Mouse (Mus musculus) c-Kit-positive CD71-positive TER-119-positive erythroid progenitor cells, embryonic 14.5 days (primary cell): ENCODE data around the gene 1500009C09Rik.

Source experiments
- DNase-seq: peaks from one replicate; pipeline ENCODE4 v3.0.0-alpha.2; 2013; ENCODE audit warnings: low spot score

Gene 1500009C09Rik

DNA sequence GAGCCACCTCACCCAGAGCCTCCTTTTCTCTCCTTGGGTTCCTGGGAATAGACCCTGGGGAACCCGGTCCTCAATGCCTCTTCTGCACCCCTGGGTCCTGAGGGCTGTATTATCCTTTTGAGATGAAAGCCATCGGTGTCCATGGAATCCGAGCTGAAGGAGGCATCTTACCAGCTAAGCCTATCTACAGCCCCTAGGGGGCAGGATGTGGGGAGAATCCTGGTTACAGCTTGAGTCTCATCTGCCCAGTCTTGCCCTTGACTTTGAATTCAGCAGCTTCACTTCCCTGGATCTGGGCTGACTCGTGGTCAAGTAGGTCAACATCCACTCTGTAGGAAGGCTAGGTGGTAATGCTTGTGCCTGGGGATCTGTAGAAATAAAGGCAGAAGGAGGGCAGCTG, 3.1 kb downstream of the 1500009C09Rik start:
- DNase-seq: no peak

DNA sequence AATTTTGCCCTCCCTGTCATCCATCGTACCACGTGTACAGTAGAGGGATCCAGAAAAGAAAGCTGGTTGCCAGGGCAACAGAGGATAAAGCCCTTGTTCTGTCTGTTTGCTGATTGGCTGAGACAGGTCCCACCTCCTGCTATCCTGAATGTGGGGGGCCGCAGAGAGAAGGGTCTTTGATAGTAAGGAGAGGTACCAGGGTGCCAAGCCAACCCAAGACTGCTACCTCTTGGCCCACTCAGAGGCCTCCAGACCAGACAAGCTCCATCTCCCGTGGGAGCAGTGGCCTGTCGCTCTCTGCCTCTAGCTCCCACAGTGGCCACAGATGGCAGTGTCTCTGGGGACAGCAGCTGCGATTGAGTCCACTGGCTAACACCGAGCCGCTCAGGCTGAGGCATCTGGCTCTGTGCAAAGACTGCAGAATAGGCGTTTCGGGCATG, 3.8 kb downstream of the 1500009C09Rik start:
- DNase-seq: no peak

DNA sequence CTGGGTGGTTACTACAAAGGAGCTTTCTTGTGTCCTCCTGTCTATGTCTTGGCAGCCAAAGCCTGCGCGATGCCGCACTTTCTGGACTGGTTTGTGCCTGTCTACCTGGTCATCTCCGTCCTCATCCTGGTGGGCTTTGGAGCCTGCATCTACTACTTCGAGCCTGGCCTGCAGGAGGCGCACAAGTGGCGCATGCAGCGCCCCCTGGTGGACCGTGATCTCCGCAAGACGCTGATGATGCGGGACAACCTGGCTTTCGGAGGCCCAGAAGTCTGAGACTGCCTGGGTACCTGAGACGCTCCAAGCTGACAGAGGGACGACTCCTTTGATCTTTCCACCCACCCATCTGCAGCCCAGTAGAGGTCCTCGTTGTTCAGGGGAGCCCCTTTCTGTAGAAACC, 7.3 kb downstream of the 1500009C09Rik start:
- peak; percentile 62 for DNase-seq

DNA sequence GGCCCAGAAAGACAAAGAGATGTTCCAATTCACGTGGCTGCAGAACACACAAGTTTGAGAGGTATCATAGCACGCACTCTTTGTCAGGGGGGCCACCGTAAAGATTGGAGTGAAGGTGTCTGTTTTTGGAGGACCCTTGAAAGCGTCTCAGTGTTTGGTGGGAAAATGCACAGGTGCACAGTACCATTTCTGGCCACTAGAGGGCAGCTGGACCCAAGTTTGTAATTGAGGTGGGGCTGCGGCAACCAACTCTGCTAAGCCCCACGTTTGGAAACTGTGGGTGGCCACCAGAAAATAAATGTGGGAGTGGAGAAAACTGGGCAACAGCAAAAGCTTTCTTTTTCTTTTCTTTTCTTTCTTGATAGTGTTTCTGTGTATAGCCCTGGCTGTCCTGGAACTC, 14.2 kb downstream of the 1500009C09Rik start:
- DNase-seq: peak; percentile 55

- no peak for DNase-seq
Measured at GRCm38 (mm10) chr15:82268185-82268584, 16.0 kb downstream of the 1500009C09Rik start.

DNA sequence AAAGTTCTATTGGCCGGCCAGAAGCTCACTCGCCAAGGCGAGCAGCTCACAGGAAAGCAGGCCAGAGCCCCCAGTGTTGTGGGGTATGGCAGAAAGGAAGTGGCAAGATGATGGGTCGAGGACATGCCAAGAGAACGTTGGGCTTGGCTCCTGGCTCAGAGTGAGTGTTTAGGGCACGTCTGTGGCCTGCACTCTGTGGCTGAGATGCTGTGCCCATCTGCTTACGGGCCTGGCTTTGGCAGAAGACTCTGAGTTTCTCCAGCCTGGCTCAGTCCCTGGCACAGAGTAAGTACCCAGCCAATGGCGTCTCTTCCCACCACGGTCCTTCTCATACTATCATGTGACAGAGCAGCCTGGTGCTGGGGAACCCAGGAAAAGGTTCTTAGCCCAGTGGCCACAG, 16.6 kb downstream of the 1500009C09Rik start:
- DNase-seq: no peak

DNA sequence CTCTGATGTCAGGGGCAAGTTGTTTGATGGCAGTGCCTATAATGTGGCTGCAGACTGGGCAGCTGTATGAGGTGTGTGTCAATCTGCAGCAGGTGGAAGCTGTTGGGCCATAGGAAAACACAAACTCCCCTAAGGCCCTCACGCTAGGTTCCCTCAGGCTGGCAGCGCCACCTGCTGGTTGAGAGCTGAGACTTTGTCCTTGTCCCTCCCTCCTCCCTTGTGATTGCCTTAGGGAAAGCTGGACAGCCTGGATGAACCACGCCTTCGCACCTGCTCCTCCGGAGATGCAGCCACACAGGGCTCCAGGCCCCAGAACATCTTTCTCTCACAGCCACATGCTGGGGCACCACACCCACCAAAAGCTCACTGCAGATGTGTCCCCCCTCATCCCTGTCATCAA, 19.0 kb downstream of the 1500009C09Rik start:
- DNase-seq: peak; percentile 51

- DNase-seq: no peak
Measured at GRCm38 (mm10) chr15:82272295-82272694, 20.1 kb downstream of the 1500009C09Rik start.

DNA sequence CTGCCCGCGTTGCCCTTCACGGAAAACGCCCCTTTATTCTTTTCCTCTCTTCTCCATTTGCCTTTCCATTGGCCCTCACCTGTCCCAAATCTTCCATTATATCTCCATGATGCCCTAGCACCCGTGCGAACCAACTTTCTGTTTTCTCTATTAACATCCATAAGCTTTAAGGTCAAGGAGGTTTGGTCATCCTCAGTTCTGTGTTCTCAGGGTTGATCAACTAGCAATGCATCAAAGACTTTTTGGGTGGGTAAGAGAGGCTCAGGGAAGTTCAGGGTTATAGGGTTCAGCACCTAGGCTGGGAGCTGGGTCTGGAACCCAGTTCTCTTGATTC, 22.4 kb downstream of the 1500009C09Rik start, which contains the start of gene Sept3:
Sept3 (plus strand) TSS at position 301 of the 334 bp plus-strand sequence.
- no peak for DNase-seq

DNA sequence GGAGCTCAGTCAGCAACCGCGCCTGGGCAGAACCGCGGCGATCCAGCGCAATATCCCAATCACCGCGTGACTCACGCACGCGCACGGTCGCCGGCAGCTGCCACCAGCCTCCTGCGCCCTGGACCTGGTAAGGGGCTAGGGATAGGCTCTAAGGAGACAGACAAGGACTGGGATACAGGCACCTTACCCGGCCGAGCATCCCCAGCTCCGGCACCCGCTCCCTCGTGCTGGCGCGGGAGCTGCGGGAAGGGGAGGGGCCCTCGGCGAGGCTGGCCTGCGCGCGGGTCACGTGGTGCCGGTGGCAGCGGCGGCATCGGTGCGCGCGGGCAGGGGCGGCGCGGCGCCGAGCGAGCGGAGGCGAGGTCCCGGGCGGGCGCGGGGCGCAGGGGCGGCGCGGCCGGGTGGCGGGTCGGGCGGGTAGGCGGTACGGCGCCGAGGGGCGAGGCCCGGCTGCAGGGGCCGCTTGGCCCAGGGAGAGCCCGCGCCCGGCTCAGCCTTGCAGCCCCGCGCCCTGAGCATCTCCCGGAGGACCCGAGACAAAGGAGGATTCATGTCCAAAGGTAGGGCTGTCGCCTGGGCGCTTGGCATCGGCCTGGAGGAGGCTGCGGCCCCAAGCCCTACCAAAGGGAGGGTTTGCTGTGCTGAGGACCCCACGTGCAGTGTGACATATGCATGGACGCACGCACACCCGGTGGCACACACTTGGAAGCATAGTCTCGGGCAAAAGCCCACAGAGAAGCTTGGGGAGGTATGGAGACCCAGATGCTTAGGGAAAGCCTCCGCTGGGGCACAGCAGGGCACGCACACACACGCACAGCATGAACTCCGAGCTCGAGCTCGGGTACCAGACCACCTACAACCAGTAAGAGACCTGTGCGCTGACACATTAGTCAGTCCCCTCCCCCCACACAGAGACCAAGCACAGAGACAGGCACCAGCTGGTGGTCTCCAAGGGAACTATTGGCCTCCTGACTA, 23.0 kb downstream of the 1500009C09Rik start:
- no peak for DNase-seq

- DNase-seq: no peak
Measured at GRCm38 (mm10) chr15:82277591-82277990, 25.4 kb downstream of the 1500009C09Rik start.

GRCm38 (mm10) chr15:82280638-82281037, 28.4 kb downstream of the 1500009C09Rik start:
- DNase-seq: no peak

DNA sequence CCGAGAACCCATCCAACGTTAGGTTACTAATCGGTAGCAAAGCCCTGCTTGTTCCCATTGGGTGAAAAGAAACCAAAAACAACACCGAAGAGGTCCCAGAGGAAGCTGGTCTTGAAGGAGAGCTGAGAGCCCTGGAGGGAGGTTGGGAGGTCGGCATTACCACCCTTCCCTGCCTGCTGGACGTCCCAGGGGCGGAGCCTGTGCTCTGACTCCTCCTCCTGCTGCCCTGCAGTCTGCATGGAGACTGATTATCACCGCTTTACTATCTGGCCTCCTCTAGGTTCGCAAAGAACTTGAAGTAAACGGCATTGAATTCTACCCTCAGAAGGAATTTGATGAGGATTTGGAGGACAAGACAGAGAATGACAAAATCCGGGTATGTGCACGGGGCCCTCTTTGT, 34.0 kb downstream of the 1500009C09Rik start:
- no peak for DNase-seq

DNA sequence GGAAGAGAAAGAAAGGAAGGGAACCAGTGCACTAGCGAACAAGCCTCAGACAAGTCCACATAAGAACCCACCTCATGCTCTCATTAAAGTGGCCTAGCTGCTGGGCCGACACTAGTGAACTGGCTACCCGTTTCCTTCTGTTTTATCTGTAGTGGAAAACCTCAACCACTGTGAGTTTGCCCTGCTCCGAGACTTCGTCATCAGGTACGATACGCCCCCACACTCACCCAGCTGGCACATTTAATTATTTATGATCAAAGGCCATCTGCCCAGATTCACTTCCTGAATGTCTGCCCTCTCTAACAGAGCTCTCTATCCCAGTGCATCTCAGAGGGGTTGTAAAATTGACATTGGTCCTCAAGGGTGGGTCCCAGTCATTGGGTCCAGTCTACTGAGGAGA, 38.1 kb downstream of the 1500009C09Rik start:
- DNase-seq: no peak

DNA sequence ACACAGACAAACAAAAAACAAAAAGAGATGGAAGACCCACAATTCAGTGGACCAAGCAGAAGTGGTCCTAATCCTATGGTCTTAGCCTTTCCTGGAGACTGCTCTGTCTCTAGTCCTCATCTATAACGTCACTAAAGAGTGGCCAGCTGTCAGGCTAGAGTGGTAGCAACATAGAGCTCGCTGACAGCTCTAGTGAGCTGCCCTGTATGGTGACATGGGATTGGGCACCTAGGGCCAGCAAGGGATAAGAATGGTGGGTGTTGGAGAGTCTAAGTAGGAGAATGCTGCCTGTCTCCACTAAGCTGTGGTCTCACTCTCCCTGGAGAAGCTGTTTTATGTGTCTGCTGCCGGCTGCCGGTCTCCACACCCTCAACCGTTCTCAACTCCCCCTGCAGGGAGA, 40.7 kb downstream of the 1500009C09Rik start:
- no peak for DNase-seq

- no peak for DNase-seq
Measured at GRCm38 (mm10) chr15:82293271-82293711, 41.1 kb downstream of the 1500009C09Rik start.

- DNase-seq: no peak
Measured at GRCm38 (mm10) chr15:82294059-82294458, 41.9 kb downstream of the 1500009C09Rik start.

DNA sequence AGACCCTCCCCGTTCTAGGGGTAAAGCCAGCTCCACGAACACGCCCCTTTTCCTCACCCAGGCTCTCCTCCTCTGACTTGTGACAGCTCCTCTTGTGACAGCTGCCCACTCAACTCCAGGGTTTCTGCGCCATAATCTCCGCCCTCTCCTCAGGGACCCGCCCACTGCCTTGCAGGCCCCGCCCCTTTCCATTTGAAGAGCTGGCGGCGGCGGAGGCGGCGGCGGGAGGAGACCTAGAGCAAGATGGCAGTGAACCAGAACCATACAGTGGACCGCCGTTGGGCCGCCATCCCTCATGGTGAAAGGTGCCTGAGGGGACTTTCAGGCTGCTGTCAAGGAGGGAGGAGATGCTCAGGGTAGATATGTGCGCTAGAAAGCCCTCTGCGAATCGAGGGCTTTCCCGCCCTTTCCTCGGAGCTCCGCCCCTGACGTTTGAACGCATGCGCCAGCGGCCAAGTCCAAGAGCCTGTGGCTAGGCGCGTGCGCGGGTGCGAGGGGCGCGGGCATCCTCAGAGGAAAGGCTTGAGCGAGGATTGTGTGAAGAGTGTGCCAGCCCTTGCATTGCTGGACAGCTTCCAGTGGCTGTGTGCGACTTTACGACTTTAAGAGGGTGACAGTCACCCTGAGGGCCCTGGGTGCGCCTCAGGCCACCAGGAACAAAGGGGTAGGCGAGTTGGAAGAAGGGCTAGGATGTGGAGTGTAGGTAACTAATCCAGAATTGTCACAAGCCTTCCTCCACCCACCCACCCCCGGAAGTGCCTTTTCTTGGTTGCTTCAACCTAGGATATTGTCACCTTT, 46.8 kb downstream of the 1500009C09Rik start, which contains the start of gene Wbp2nl:
Wbp2nl (plus strand) TSS at position 191 of the 798 bp plus-strand sequence.
- DNase-seq: no peak

DNA sequence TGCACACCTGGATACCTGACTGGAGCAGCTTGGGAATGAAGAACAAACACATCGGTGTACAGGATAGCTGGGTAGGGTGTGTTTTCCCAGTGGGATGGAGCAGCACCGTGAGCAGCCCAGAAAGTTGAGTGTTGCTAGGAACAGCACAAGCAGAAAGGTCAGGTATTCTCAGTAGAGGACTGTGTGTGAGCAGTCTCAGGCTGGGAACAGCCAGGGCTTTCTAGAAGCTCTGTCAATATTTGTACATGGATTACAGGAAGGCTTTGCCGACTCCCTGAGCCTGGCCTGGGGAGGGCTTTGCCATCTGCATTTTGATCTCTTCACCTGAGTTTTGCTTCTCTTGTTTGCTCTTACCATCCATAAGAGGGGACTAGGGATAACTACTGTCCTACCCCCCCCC, 54.9 kb downstream of the 1500009C09Rik start:
- DNase-seq: no peak

DNA sequence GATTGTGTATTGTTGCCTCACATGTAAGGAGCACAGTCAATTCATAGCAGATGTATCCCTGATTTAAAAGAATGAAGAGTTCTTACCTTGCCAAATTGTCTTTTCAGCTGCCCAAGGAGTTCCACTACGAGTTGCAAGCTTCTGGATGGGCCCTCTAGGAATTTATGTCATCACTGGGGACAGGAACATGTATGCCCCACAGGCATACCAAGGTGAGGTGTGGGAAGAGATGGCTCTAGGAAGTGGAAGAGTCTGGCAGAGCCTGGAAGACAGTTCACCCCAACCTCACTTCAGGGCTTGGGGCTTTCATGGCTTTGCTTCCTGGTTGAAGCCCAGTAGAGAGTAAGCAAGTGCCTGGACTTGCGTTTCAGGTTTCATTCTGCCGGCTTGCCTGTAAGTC, 56.2 kb downstream of the 1500009C09Rik start:
- DNase-seq: no peak
